Mouse (Mus musculus) hindbrain, embryonic 12.5 days (tissue): ENCODE measurements at regions not wholly inside any gene's neighbourhood (a gene's known extent, or its start where the extent isn't known, plus 50 kb on each side); places are given as distances from the start of the nearest gene placed in this dataset.

ENCODE experiments used
- ATAC-seq: fragments of 200-750 bp; cut with Nextera tagmentation; 2 replicates; pipeline ENCODE4 v1.8.0; 2017; ENCODE audit warnings: moderate TSS enrichment; ENCODE audit not compliant: low FRiP score
- H3K27ac ChIP-seq: fragments of 300-500 bp; sonication (generic); 2 replicates; pipeline ENCODE4 v1.5.1; 2016; ENCODE audit warnings: mild to moderate bottlenecking
- H3K27me3 ChIP-seq: fragments of 300-500 bp; sonication (generic); 2 replicates; pipeline ENCODE4 v1.6.1; 2016; ENCODE audit warnings: mild to moderate bottlenecking
- H3K36me3 ChIP-seq: fragments of 300-500 bp; sonication (generic); 2 replicates; pipeline ENCODE4 v1.6.1; 2016; ENCODE audit warnings: mild to moderate bottlenecking
- H3K4me1 ChIP-seq: fragments of 300-500 bp; sonication (generic); 2 replicates; pipeline ENCODE4 v1.6.1; 2016
- H3K4me2 ChIP-seq: fragments of 300-500 bp; sonication (generic); replicated peaks from 2 replicates; pipeline ENCODE4 v1.6.1; 2016; ENCODE audit warnings: mild to moderate bottlenecking
- H3K4me3 ChIP-seq: fragments of 300-500 bp; sonication (generic); 2 replicates; pipeline ENCODE4 v1.5.1; 2016; ENCODE audit warnings: mild to moderate bottlenecking
- H3K9ac ChIP-seq: fragments of 300-500 bp; sonication (generic); 2 replicates; pipeline ENCODE4 v1.6.1; 2016; ENCODE audit warnings: mild to moderate bottlenecking, moderate library complexity
- H3K9me3 ChIP-seq: fragments of 300-500 bp; sonication (generic); replicated peaks from 2 replicates; pipeline ENCODE4 v1.6.1; 2016; ENCODE audit warnings: mild to moderate bottlenecking
- WGBS: fragments of 180-500 bp; shearing (Covaris S2); methylation state at CpG from one replicate; pipeline ENCODE4 v1.1.7; 2016; 5-methylcytosine and 5-hydroxymethylcytosine counted together

GRCm38 (mm10) chr4:127536952-127537351 is 179.0 kb upstream of the Gjb5 start:
- 51% methylated on average over 5 of the region's 5 CpGs for WGBS
- H3K9ac ChIP-seq = no peak overlapping the region
- no peak overlapping the region for H3K4me3 ChIP-seq
- H3K4me1 ChIP-seq = no peaks in the 10 kb centered on the region
- no peak overlapping the region for H3K4me2 ChIP-seq
- no peaks in the 10 kb centered on the region for H3K9me3 ChIP-seq
- no peaks in the 10 kb centered on the region for H3K27me3 ChIP-seq
- H3K36me3 ChIP-seq = no peaks in the 10 kb centered on the region
- no peak overlapping the region for H3K27ac ChIP-seq
- no peak for ATAC-seq

- no peaks in the 10 kb centered on the region for H3K27me3 ChIP-seq
- no peak overlapping the region for H3K9ac ChIP-seq
- ATAC-seq = no peak
- WGBS = 78% methylated on average over 7 of the region's 7 CpGs
- H3K9me3 ChIP-seq = no peaks in the 10 kb centered on the region
- no peaks in the 10 kb centered on the region for H3K36me3 ChIP-seq
- H3K4me2 ChIP-seq = no peak overlapping the region
- no peaks in the 10 kb centered on the region for H3K4me1 ChIP-seq
- no peak overlapping the region for H3K4me3 ChIP-seq
- H3K27ac ChIP-seq = no peak overlapping the region
These were observed 177.6 kb upstream of the Gjb5 start for GRCm38 (mm10) chr4:127535630-127536029.

- Histone ChIP-seq H3K4me1 (no peaks in the 10 kb centered on the region), H3K4me3 (no peak overlapping the region), H3K36me3 (no peaks in the 10 kb centered on the region), H3K27ac (no peak overlapping the region), H3K9me3 (no peaks in the 10 kb centered on the region), H3K9ac (no peak overlapping the region), H3K4me2 (no peak overlapping the region), H3K27me3 (no peaks in the 10 kb centered on the region)
- 97% methylated on average over 3 of the region's 3 CpGs for WGBS
- no peak for ATAC-seq
These were observed 176.4 kb upstream of the Gjb5 start for GRCm38 (mm10) chr4:127534411-127534810.

- H3K4me2 ChIP-seq = no peak overlapping the region
- H3K36me3 ChIP-seq = no peaks in the 10 kb centered on the region
- no peaks in the 10 kb centered on the region for H3K4me1 ChIP-seq
- no peaks in the 10 kb centered on the region for H3K9me3 ChIP-seq
- no peak overlapping the region for H3K27ac ChIP-seq
- no peaks in the 10 kb centered on the region for H3K27me3 ChIP-seq
- 78% methylated on average over 4 of the region's 4 CpGs for WGBS
- H3K9ac ChIP-seq = no peak overlapping the region
- ATAC-seq = no peak
- H3K4me3 ChIP-seq = no peak overlapping the region
These were observed 175.7 kb upstream of the Gjb5 start for GRCm38 (mm10) chr4:127533726-127534125.

- Histone ChIP-seq H3K9me3 (no peaks in the 10 kb centered on the region), H3K4me2 (no peak overlapping the region), H3K27me3 (no peaks in the 10 kb centered on the region), H3K9ac (no peak overlapping the region), H3K27ac (no peak overlapping the region), H3K4me3 (no peak overlapping the region), H3K4me1 (no peaks in the 10 kb centered on the region), H3K36me3 (no peaks in the 10 kb centered on the region)
- 85% methylated on average over 11 of the region's 11 CpGs for WGBS
- ATAC-seq = no peak
These were observed 172.8 kb upstream of the Gjb5 start for GRCm38 (mm10) chr4:127530779-127531178.

- Histone ChIP-seq H3K4me2 (no peak overlapping the region), H3K36me3 (no peaks in the 10 kb centered on the region), H3K27ac (no peak overlapping the region), H3K27me3 (no peaks in the 10 kb centered on the region), H3K4me1 (no peaks in the 10 kb centered on the region), H3K9ac (no peak overlapping the region), H3K4me3 (no peak overlapping the region), H3K9me3 (no peaks in the 10 kb centered on the region)
- ATAC-seq = no peak
- 96% methylated on average over 2 of the region's 2 CpGs for WGBS
These were observed 164.2 kb upstream of the Gjb5 start for GRCm38 (mm10) chr4:127522151-127522550.

- 89% methylated on average over 1 of the region's 1 CpGs for WGBS
These were observed 160.0 kb upstream of the Gjb5 start for GRCm38 (mm10) chr4:127517978-127518377.

GRCm38 (mm10) chr4:127517539-127517938 is 159.6 kb upstream of the Gjb5 start:
- no peaks in the 10 kb centered on the region for H3K9me3 ChIP-seq
- H3K9ac ChIP-seq = no peak overlapping the region
- WGBS = 90% methylated on average over 7 of the region's 7 CpGs
- H3K4me2 ChIP-seq = no peak overlapping the region
- H3K36me3 ChIP-seq = no peaks in the 10 kb centered on the region
- no peaks in the 10 kb centered on the region for H3K4me1 ChIP-seq
- no peaks in the 10 kb centered on the region for H3K27me3 ChIP-seq
- no peak for ATAC-seq
- H3K4me3 ChIP-seq = no peak overlapping the region
- no peak overlapping the region for H3K27ac ChIP-seq

More at GRCm38 (mm10) chr4:127517978-127518377, 160.0 kb upstream of the Gjb5 start:
- Histone ChIP-seq H3K4me2 (no peak overlapping the region), H3K36me3 (no peaks in the 10 kb centered on the region), H3K9me3 (no peaks in the 10 kb centered on the region), H3K27ac (no peak overlapping the region), H3K4me1 (no peaks in the 10 kb centered on the region), H3K9ac (no peak overlapping the region), H3K27me3 (no peaks in the 10 kb centered on the region), H3K4me3 (no peak overlapping the region)
- ATAC-seq = no peak

GRCm38 (mm10) chr4:127509936-127510335 is 152.0 kb upstream of the Gjb5 start:
- Histone ChIP-seq H3K9me3 (no peaks in the 10 kb centered on the region), H3K9ac (no peak overlapping the region), H3K27ac (no peak overlapping the region), H3K4me2 (no peak overlapping the region), H3K4me1 (no peaks in the 10 kb centered on the region), H3K36me3 (no peaks in the 10 kb centered on the region), H3K4me3 (no peak overlapping the region), H3K27me3 (no peaks in the 10 kb centered on the region)
- ATAC-seq = no peak
- 82% methylated on average over 9 of the region's 9 CpGs for WGBS

GRCm38 (mm10) chr4:127502621-127503020 is 144.6 kb upstream of the Gjb5 start:
- 80% methylated on average over 6 of the region's 6 CpGs for WGBS

GRCm38 (mm10) chr4:127501881-127502280 is 143.9 kb upstream of the Gjb5 start:
- no peak overlapping the region for H3K27ac ChIP-seq
- no peak overlapping the region for H3K4me2 ChIP-seq
- H3K9me3 ChIP-seq = 0 out of 2 replicates have a peak, but pooled peaks cover 3% of the 10 kb centered on the region
- WGBS = 92% methylated on average over 7 of the region's 7 CpGs
- no peak overlapping the region for H3K4me3 ChIP-seq
- no peak overlapping the region for H3K9ac ChIP-seq
- ATAC-seq = no peak
- no peaks in the 10 kb centered on the region for H3K36me3 ChIP-seq
- H3K27me3 ChIP-seq = no peaks in the 10 kb centered on the region; the same call in 1 of the 2 replicates
- no peaks in the 10 kb centered on the region for H3K4me1 ChIP-seq

More at GRCm38 (mm10) chr4:127502621-127503020, 144.6 kb upstream of the Gjb5 start:
- Histone ChIP-seq H3K9ac (no peak overlapping the region), H3K4me1 (no peaks in the 10 kb centered on the region), H3K36me3 (no peaks in the 10 kb centered on the region), H3K4me3 (no peak overlapping the region), H3K4me2 (no peak overlapping the region), H3K27ac (no peak overlapping the region), H3K9me3 (0 out of 2 replicates have a peak, but pooled peaks cover 3% of the 10 kb centered on the region), H3K27me3 (no peaks in the 10 kb centered on the region; the same call in 1 of the 2 replicates)
- no peak for ATAC-seq

GRCm38 (mm10) chr4:127487016-127487780 is 129.2 kb upstream of the Gjb5 start:
- no peak overlapping the region for H3K27ac ChIP-seq

GRCm38 (mm10) chr4:127485238-127485637 is 127.3 kb upstream of the Gjb5 start:
- no peak for ATAC-seq
- no peak overlapping the region for H3K4me2 ChIP-seq
- H3K9ac ChIP-seq = no peak overlapping the region
- 81% methylated on average over 5 of the region's 5 CpGs for WGBS
- no peaks in the 10 kb centered on the region for H3K36me3 ChIP-seq
- no peaks in the 10 kb centered on the region for H3K9me3 ChIP-seq
- peaks cover 10% of the 10 kb centered on the region for H3K4me1 ChIP-seq
- H3K27me3 ChIP-seq = no peaks in the 10 kb centered on the region
- no peak overlapping the region for H3K27ac ChIP-seq
- no peak overlapping the region for H3K4me3 ChIP-seq

More at GRCm38 (mm10) chr4:127487016-127487780, 129.2 kb upstream of the Gjb5 start:
- Histone ChIP-seq H3K4me2 (no peak overlapping the region), H3K4me1 (0 out of 2 replicates have a peak, but pooled peaks cover 2% of the 10 kb centered on the region), H3K4me3 (no peak overlapping the region), H3K9ac (no peak overlapping the region), H3K27me3 (no peaks in the 10 kb centered on the region), H3K9me3 (no peaks in the 10 kb centered on the region), H3K36me3 (no peaks in the 10 kb centered on the region)
- 33% methylated on average over 10 of the region's 10 CpGs for WGBS
- no peak for ATAC-seq
